Mouse (Mus musculus): ENCODE data around the gene Ugt1a10. TPM values are rescaled to one million over a fixed set of nuclear protein-coding genes. Genes with fewer than 3 reads are reported as not detected.

Ugt1a10 gene
- polyA plus RNA-seq, 1 experiment: not detected

DNA sequence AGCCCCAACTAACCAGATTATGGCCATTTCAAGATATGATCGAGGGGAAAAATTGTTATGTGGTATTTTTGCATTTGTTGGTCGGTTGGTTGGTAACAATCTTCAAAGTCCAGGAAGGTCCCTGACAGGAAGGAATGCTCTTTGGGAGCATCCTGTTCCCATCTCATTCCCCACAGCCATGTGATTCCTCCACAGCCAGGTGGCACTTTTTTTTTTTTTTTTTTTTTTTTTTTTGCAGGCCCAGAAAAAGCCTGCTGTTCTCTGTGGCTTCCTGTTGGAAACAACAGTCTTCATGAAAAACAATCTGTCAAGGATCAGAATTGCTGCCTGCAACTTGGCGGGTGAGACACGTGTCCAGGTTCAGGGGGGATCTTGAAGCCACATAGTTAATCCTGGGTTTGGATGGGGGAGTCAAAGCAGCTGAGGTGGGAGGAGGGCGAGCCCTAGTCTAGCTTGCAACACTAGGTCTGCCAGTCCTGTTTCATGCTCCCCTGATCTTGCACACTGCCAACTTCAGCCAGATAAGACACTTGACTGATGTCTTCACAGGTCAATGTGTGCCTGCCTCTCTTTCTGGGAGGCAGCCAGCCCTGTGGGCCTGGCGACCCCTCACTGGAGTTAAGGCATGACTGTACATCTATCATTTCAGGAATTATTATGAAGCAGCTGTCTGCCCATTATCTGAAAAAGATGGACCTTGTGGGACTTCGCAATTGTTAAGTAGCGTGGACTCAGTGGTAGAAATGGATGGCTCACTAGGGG is 203.9 kb downstream of the Ugt1a10 start:
- peaks cover 34% of the 10 kb centered on the region for H3K36me3 ChIP-seq (ENCODE audit: control insufficient read depth, insufficient read depth, low read length)
- H3K27ac ChIP-seq (ENCODE audit: insufficient read depth, low read depth, low read length): no peak overlapping the region
- no peak overlapping the region for H3K4me3 ChIP-seq (ENCODE audit: low read depth, low read length)
- no peak for TF ChIP-seq CTCF (IDR thresholded peaks at IDR 0.05; ENCODE audit: extremely low read depth, insufficient read length, insufficient replicate concordance, low read depth, low read length)
- no peak for TF ChIP-seq POLR2A (IDR thresholded peaks at IDR 0.05; ENCODE audit: low read depth, low read length)
- WGBS: 71% methylated on average over 8 of the region's 8 CpGs
- peaks cover 7% of the 10 kb centered on the region for H3K4me1 ChIP-seq (ENCODE audit: control insufficient read depth, insufficient read depth, insufficient read length, low read length)
- no peaks in the 10 kb centered on the region for H3K27me3 ChIP-seq (ENCODE audit: control insufficient read depth, insufficient read depth, low read length)

DNA sequence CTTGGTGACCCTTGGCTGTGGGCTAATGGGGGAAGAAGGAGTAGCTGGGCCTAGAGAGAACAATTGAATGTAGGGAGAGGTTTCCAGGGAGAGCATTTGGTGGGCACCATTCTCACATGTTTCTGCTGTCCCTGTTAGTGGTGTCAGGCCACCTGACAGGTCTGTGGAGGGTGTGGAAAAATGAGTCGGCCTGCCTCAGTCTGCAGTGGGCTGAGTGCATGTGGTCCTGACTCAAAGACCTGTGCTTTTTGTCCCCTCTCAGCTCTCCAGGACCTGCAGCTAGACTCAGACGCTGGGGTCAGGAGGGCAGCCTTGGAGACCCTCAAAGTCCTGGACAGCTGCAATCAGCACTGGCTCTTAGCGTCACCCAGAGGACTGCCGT is 204.4 kb downstream of the Ugt1a10 start:
- 74% methylated on average over 4 of the region's 4 CpGs for WGBS

DNA sequence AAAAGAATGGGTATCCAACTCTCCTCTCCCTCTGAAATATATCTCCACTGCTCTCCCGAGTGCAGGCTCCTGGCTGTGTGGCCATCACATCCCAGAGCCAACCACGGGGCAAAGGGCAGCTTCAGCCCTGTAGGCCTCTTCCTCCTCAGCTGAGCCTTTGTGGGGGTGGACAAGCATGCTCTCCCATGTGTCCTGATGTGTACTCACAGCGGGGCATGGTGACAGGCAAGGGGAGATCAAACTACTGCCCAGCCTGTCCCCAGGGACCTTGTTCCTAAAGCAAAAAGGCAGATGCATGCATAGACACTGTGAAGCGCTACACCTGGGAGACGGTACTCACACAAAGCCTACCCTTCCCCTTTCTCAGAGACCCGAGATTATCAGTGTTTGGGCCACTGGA is 204.9 kb downstream of the Ugt1a10 start:
- Histone ChIP-seq H3K27ac (ENCODE audit: insufficient read depth, low read depth, low read length) (no peak overlapping the region), H3K27me3 (ENCODE audit: control insufficient read depth, insufficient read depth, low read length) (no peaks in the 10 kb centered on the region), H3K4me1 (ENCODE audit: control insufficient read depth, insufficient read depth, insufficient read length, low read length) (peaks cover 7% of the 10 kb centered on the region), H3K36me3 (ENCODE audit: control insufficient read depth, insufficient read depth, low read length) (peaks cover 44% of the 10 kb centered on the region), H3K4me3 (ENCODE audit: low read depth, low read length) (no peak overlapping the region)
- 52% methylated on average over 6 of the region's 6 CpGs for WGBS
- no peak for TF ChIP-seq POLR2A (IDR thresholded peaks at IDR 0.05; ENCODE audit: low read depth, low read length)

More for the DNA sequence above, 204.4 kb downstream of the Ugt1a10 start:
- Histone ChIP-seq H3K4me1 (ENCODE audit: control insufficient read depth, insufficient read depth, insufficient read length, low read length) (peaks cover 7% of the 10 kb centered on the region), H3K27ac (ENCODE audit: insufficient read depth, low read depth, low read length) (no peak overlapping the region), H3K36me3 (ENCODE audit: control insufficient read depth, insufficient read depth, low read length) (peaks cover 39% of the 10 kb centered on the region), H3K27me3 (ENCODE audit: control insufficient read depth, insufficient read depth, low read length) (no peaks in the 10 kb centered on the region), H3K4me3 (ENCODE audit: low read depth, low read length) (no peak overlapping the region)
- TF ChIP-seq POLR2A (IDR thresholded peaks at IDR 0.05; ENCODE audit: low read depth, low read length): no peak
- TF ChIP-seq CTCF (IDR thresholded peaks at IDR 0.05; ENCODE audit: extremely low read depth, insufficient read length, insufficient replicate concordance, low read depth, low read length): no peak

DNA sequence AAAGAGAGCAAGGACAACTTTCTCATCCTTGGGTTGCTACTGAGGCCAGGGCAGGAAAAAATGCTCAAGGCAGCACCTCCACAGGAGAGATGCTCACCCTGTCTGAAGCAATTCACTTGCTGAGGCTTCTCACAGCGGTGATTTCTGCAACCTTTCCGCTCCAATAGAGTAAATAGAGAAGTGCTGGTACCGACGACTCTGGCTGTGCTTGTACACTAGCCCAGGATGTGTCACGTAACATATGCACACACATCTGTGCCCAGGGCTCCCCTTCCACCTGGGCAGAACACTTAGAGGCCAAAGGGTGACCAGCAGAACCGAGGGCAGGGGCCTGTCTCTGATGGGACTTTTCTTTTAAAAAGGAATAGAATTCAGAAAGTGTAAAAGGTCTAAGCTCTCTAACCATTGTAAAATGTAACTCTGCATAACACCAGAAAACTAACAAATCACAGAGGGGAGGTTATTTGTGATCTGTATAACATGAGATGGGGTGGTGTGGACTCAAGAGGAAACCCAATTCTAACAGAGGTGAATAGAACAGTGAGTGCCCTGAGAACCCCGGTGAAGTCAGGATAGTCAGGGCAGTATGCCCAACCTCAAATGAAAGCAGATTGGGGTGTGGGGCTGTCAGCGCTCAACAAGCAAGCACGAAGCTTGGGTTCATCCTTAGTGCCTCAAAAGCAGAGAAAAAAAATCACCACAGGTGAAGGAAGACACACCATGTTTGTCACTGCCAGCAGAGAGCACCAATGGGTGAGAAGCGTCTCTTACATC is 205.6 kb downstream of the Ugt1a10 start:
- H3K36me3 ChIP-seq (ENCODE audit: control insufficient read depth, insufficient read depth, low read length): peaks cover 51% of the 10 kb centered on the region
- 76% methylated on average over 10 of the region's 10 CpGs for WGBS
- peaks cover 7% of the 10 kb centered on the region for H3K4me1 ChIP-seq (ENCODE audit: control insufficient read depth, insufficient read depth, insufficient read length, low read length)
- no peaks in the 10 kb centered on the region for H3K27me3 ChIP-seq (ENCODE audit: control insufficient read depth, insufficient read depth, low read length)
- H3K27ac ChIP-seq (ENCODE audit: insufficient read depth, low read depth, low read length): no peak overlapping the region
- TF ChIP-seq CTCF (IDR thresholded peaks at IDR 0.05; ENCODE audit: extremely low read depth, insufficient read length, insufficient replicate concordance, low read depth, low read length): no peak
- TF ChIP-seq POLR2A (IDR thresholded peaks at IDR 0.05; ENCODE audit: low read depth, low read length): no peak
- H3K4me3 ChIP-seq (ENCODE audit: low read depth, low read length): no peak overlapping the region

DNA sequence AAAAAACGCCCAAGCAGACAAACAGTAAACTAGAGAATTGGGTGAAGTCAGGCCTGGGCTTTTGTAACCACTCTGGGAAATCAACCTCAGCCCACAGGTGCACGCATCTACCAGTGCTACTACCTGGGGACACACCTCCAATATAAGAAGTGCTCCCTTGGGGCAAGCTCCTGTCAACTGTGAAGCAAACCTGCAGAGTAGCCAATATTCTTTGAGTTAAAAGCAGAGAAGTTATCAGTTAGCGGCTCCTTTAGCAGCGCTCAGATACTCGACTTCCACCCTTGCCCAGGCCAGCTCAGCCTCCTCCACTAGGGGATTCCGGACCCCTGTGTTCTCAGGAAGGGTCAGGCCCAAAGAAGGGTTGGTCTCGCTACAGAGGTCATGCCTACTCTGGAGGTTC is 206.5 kb downstream of the Ugt1a10 start:
- TF ChIP-seq CTCF (IDR thresholded peaks at IDR 0.05; ENCODE audit: extremely low read depth, insufficient read length, insufficient replicate concordance, low read depth, low read length) (no peak), POLR2A (IDR thresholded peaks at IDR 0.05; ENCODE audit: low read depth, low read length) (no peak)
- Histone ChIP-seq H3K4me3 (ENCODE audit: low read depth, low read length) (no peak overlapping the region), H3K36me3 (ENCODE audit: control insufficient read depth, insufficient read depth, low read length) (peaks cover 60% of the 10 kb centered on the region), H3K27ac (ENCODE audit: insufficient read depth, low read depth, low read length) (no peak overlapping the region), H3K27me3 (ENCODE audit: control insufficient read depth, insufficient read depth, low read length) (no peaks in the 10 kb centered on the region), H3K4me1 (ENCODE audit: control insufficient read depth, insufficient read depth, insufficient read length, low read length) (peaks cover 7% of the 10 kb centered on the region)
- WGBS: 85% methylated on average over 7 of the region's 7 CpGs

DNA sequence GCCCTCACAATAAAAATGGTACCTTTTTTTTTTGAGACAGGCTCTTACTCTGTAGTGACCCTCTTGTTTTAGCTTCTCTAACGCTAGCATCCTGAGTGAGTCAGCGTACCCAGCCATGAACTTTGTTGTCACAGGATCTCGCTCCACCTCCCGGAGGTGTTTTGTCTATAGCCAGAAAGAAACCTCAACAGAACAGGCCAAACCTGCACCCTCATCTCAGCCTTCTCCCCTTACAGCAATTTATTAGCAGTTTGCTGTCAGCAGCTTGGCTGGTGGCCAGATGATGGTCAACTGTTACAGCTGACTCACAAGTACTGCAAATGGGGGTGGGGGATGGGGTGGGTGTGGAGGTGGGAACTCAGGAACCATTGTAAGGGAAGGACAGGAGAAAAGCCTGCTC is 207.1 kb downstream of the Ugt1a10 start:
- H3K4me1 ChIP-seq (ENCODE audit: control insufficient read depth, insufficient read depth, insufficient read length, low read length): peaks cover 7% of the 10 kb centered on the region
- H3K27ac ChIP-seq (ENCODE audit: insufficient read depth, low read depth, low read length): no peak overlapping the region
- no peak overlapping the region for H3K4me3 ChIP-seq (ENCODE audit: low read depth, low read length)
- TF ChIP-seq CTCF (IDR thresholded peaks at IDR 0.05; ENCODE audit: extremely low read depth, insufficient read length, insufficient replicate concordance, low read depth, low read length): no peak
- no peak for TF ChIP-seq POLR2A (IDR thresholded peaks at IDR 0.05; ENCODE audit: low read depth, low read length)
- no peaks in the 10 kb centered on the region for H3K27me3 ChIP-seq (ENCODE audit: control insufficient read depth, insufficient read depth, low read length)
- H3K36me3 ChIP-seq (ENCODE audit: control insufficient read depth, insufficient read depth, low read length): peaks cover 65% of the 10 kb centered on the region
- 72% methylated on average over 4 of the region's 4 CpGs for WGBS

DNA sequence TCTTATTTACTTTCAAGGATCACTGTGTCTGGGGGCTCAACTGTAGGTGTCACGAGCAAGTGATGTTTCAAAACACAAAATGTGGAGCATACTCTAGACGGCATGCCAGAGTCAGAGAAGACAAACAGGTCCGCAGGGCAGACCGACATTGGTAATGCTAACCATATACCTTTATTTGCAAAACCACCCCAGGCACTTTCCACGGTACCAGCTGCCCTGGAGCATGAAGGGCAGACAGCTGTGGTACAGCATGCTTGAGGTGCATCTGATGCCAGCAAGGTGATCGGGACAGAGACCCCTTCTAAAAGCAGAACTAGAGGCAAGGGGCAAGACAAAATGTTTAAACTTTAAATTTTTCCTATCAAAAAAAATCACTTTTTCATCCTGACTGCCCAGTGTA is 207.8 kb downstream of the Ugt1a10 start:
- 73% methylated on average over 6 of the region's 6 CpGs for WGBS
- H3K27ac ChIP-seq (ENCODE audit: insufficient read depth, low read depth, low read length): no peak overlapping the region

More for the DNA sequence above, 207.8 kb downstream of the Ugt1a10 start:
- Histone ChIP-seq H3K4me1 (ENCODE audit: control insufficient read depth, insufficient read depth, insufficient read length, low read length) (peaks cover 7% of the 10 kb centered on the region), H3K36me3 (ENCODE audit: control insufficient read depth, insufficient read depth, low read length) (peaks cover 72% of the 10 kb centered on the region), H3K4me3 (ENCODE audit: low read depth, low read length) (no peak overlapping the region), H3K27me3 (ENCODE audit: control insufficient read depth, insufficient read depth, low read length) (no peaks in the 10 kb centered on the region)
- TF ChIP-seq POLR2A (IDR thresholded peaks at IDR 0.05; ENCODE audit: low read depth, low read length): no peak
- TF ChIP-seq CTCF (IDR thresholded peaks at IDR 0.05; ENCODE audit: extremely low read depth, insufficient read length, insufficient replicate concordance, low read depth, low read length): no peak

Data from small intestine, adult 2 months (tissue).